Mouse (Mus musculus) forebrain, embryonic 15.5 days (tissue): Measurements from ENCODE around the gene 9530053A07Rik. TPM values are rescaled to one million over a fixed set of nuclear protein-coding genes. Genes with fewer than 3 reads are reported as not detected.
"Not testable (repeated sequence)": the region's sequence is repeated elsewhere in the genome, so short reads cannot be mapped to it uniquely, and the experiment has no call there.

Experiments
- ATAC-seq: fragments of 200-750 bp; cut with Nextera tagmentation; replicated peaks from 2 replicates; pipeline ENCODE4 v1.8.0; 2017; ENCODE audit warnings: mild to moderate bottlenecking, moderate TSS enrichment, moderate library complexity
- H3K27ac ChIP-seq: fragments of 300-500 bp; sonication (generic); replicated peaks from 2 replicates; pipeline ENCODE4 v1.5.1; 2015; ENCODE audit warnings: mild to moderate bottlenecking, inconsistent platforms
- H3K27me3 ChIP-seq: fragments of 300-500 bp; sonication (generic); 2 replicates; pipeline ENCODE4 v1.6.1; 2015; ENCODE audit warnings: inconsistent platforms
- H3K36me3 ChIP-seq: fragments of 300-500 bp; sonication (generic); 2 replicates; pipeline ENCODE4 v1.6.1; 2015; ENCODE audit warnings: mild to moderate bottlenecking, inconsistent platforms
- H3K4me1 ChIP-seq: fragments of 300-500 bp; sonication (generic); 2 replicates; pipeline ENCODE4 v1.6.1; 2015; ENCODE audit warnings: inconsistent platforms
- H3K4me2 ChIP-seq: fragments of 300-500 bp; sonication (generic); replicated peaks from 2 replicates; pipeline ENCODE4 v1.6.1; 2015; ENCODE audit warnings: mild to moderate bottlenecking, inconsistent platforms
- H3K4me3 ChIP-seq: fragments of 300-500 bp; sonication (generic); 2 replicates; pipeline ENCODE4 v1.5.1; 2015; ENCODE audit warnings: mild to moderate bottlenecking, inconsistent platforms
- H3K9ac ChIP-seq: fragments of 300-500 bp; sonication (generic); replicated peaks from 2 replicates; pipeline ENCODE4 v1.6.1; 2015; ENCODE audit warnings: mild to moderate bottlenecking, inconsistent platforms
- H3K9me3 ChIP-seq: fragments of 300-500 bp; sonication (generic); 2 replicates; pipeline ENCODE4 v1.6.1; 2016; ENCODE audit warnings: inconsistent platforms
- WGBS: fragments of 180-500 bp; shearing (Covaris S2); methylation state at CpG from one replicate; pipeline ENCODE4 v1.1.7; 2015; ENCODE audit warnings: mixed read lengths; 5-methylcytosine and 5-hydroxymethylcytosine counted together
- polyA plus RNA-seq: library from polyadenylated mRNA; unstranded; fragments of >200 nt; fragmentation: Nextera tagmentation; extraction: Ambion mirVana; gene quantifications from 2 replicates; pipeline ENCODE4 v1.2.1, GENCODE M21; 2015

9530053A07Rik gene
- polyA plus RNA-seq, result 0.08 and 0.11 TPM in 2 replicates

DNA sequence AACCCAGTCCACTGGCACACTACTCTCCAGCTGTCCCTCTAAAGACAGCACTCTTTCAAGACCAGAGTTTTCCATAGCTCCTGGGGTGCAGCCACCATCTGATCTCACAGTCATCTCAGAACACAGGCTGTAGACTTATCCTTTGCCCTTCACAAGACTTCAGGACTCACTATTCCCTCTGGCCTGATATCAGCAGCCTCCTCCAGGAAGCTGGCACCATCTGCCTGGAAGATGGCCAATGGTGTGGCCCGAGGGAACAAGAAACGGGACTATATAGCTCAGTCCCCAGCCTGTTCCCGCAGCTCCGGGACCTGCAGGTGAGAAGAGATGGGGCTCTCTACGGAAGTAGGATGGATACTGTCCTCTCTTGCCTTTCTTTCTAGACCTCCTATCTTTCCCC lies at the start of gene 9530053A07Rik:
Gene 9530053A07Rik, plus strand, starts transcription at position 301 of the 400 bp plus-strand sequence.
- no peaks in the 10 kb centered on the region for H3K36me3 ChIP-seq
- H3K4me1 ChIP-seq, result no peaks in the 10 kb centered on the region
- WGBS, result 86% methylated on average over 5 of the region's 5 CpGs
- no peak for ATAC-seq
- H3K27ac ChIP-seq, result no peak within 1 kb of the TSS
- no peaks in the 10 kb centered on the region for H3K27me3 ChIP-seq
- H3K9ac ChIP-seq, result no peak within 1 kb of the TSS
- no peak within 1 kb of the TSS for H3K4me2 ChIP-seq
- no peaks in the 10 kb centered on the region for H3K9me3 ChIP-seq
- H3K4me3 ChIP-seq, result no peak within 1 kb of the TSS

DNA sequence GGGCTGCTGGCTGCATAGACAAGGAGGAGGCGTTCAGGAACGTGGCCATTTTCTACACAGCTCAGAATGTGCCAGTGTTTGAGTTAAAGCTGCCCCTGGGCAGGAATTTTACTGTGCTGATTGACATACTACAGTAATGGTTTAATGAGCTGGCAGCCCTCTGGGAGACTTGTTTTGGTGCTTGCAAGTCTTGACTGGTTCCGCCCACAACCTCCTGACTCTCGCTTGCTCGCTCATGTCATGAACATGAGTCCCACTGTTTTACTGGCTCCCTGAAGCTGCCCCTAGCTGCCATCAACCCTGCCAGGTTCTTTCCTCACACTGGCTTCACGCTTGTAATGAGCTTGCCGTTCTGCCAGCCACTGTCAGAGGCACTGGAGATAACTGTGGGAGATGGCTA lies 45.1 kb upstream of the 9530053A07Rik start:
- Histone ChIP-seq H3K36me3 (no peaks in the 10 kb centered on the region), H3K27ac (no peak overlapping the region), H3K27me3 (no peaks in the 10 kb centered on the region), H3K9ac (no peak overlapping the region), H3K4me3 (no peak overlapping the region), H3K4me1 (no peaks in the 10 kb centered on the region), H3K4me2 (no peak overlapping the region), H3K9me3 (no peaks in the 10 kb centered on the region)
- ATAC-seq, result no peak
- 70% methylated on average over 7 of the region's 7 CpGs for WGBS

DNA sequence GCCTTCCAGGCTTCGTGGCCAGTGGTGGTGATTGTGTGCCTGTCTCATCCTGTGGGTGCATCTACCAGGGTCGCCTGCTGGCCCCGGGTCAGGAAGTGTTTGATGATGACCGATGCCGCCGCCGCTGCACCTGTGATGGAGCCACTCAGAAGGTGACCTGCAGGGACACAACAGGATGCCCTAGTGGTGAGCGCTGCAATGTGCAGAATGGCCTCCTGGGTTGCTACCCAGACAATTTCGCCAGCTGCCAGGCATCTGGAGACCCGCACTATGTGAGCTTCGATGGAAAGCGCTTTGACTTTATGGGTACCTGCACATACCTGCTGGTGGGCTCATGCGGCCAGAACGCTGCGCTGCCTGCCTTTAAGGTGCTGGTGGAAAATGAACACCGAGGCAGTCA lies 43.0 kb upstream of the 9530053A07Rik start:
- 86% methylated on average over 16 of the region's 16 CpGs for WGBS

DNA sequence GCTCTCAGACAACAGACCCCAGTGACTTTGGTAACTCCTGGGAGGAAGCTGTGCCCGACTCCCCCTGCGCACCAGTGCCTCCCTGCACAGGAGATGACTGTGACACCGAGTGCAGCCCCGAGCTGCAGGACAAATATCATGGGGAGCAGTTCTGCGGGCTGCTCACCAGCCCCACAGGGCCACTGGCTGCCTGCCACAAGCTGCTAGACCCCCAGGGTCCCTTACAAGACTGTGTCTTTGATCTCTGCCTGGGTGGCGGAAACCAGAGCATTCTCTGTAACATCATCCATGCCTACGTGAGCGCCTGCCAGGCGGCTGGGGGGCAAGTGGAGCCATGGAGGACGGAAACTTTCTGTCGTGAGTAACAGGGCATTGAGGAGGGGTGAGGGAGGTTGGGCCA lies 35.7 kb upstream of the 9530053A07Rik start:
- H3K9ac ChIP-seq, result no peak overlapping the region
- H3K4me3 ChIP-seq, result no peak overlapping the region
- H3K27ac ChIP-seq, result no peak overlapping the region
- no peak for ATAC-seq
- H3K4me2 ChIP-seq, result no peak overlapping the region
- no peaks in the 10 kb centered on the region for H3K36me3 ChIP-seq
- no peaks in the 10 kb centered on the region for H3K4me1 ChIP-seq
- H3K27me3 ChIP-seq, result no peaks in the 10 kb centered on the region
- 39% methylated on average over 11 of the region's 11 CpGs for WGBS
- no peaks in the 10 kb centered on the region for H3K9me3 ChIP-seq

More for the DNA sequence above, 43.0 kb upstream of the 9530053A07Rik start:
- no peak for ATAC-seq
- H3K36me3 ChIP-seq, result no peaks in the 10 kb centered on the region
- no peaks in the 10 kb centered on the region for H3K9me3 ChIP-seq
- no peak overlapping the region for H3K27ac ChIP-seq
- no peak overlapping the region for H3K4me2 ChIP-seq
- H3K27me3 ChIP-seq, result no peaks in the 10 kb centered on the region
- H3K4me3 ChIP-seq, result no peak overlapping the region
- no peak overlapping the region for H3K9ac ChIP-seq
- no peaks in the 10 kb centered on the region for H3K4me1 ChIP-seq

DNA sequence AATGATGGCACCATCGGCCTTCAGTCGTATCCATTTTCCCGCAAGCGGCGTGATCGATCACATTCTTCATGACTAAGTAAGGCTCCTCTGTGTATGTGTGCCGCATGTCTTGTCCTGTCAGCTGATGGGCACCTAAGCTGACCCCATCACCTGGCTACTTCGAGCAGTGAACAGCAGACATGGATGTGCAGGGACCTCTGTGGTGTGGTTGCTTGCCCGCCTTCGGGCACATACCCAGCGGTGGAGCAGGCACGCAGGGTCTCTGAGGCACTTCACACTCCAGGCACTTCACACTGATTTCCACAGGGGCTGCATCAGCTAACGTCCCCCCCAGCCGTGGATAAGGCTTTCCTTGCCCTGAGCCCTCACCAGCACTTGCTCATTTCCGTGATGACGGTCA lies 30.2 kb upstream of the 9530053A07Rik start:
- no peak overlapping the region for H3K4me2 ChIP-seq
- no peaks in the 10 kb centered on the region for H3K27me3 ChIP-seq
- 95% methylated on average over 16 of the region's 16 CpGs for WGBS
- no peak overlapping the region for H3K27ac ChIP-seq
- no peak for ATAC-seq
- no peak overlapping the region for H3K9ac ChIP-seq
- no peaks in the 10 kb centered on the region for H3K36me3 ChIP-seq
- H3K4me3 ChIP-seq, result no peak overlapping the region
- H3K4me1 ChIP-seq, result no peaks in the 10 kb centered on the region
- no peaks in the 10 kb centered on the region for H3K9me3 ChIP-seq

DNA sequence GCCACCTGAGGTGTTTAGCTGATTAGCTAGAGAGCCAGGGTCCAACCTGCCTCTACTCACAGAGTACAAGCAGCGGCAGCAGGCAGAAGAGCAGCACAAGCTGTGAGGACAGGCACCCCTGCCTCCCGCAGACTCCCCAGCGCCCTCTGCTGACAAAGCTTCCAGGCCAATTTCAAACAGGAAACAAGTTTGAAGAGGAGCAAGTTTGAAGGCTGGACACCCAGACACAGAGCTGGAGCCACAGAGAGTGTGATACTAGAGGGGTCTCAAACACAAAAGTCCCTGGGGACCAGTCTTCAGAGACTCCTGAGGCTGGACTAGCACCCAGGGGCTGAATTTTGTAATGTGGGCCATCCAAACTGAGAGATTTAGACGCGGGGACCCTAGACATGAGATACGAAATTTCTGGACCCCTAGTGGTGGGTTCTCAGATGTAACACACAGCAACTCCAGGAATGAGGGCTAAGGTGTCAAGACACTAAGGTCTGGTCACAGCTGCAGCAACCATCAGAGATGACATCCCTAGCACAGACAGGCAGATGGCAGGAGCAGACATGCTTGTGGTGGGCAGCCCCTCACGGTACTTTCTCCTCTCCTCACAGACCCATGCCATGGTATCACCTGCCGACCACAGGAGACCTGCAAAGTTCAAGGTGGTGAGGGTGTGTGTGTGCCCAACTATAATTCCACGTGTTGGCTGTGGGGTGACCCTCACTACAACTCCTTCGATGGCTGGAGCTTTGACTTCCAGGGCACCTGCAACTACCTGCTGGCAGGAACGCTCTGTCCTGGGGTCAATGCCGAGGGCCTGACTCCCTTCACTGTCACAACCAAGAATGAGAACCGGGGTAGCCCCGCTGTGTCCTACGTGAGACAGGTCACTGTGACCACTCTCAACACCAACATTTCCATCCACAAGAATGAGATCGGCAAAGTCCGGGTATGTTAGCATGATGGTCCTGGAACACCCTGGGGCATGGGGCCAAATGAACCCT lies 28.4 kb upstream of the 9530053A07Rik start:
- no peaks in the 10 kb centered on the region for H3K27me3 ChIP-seq
- H3K4me3 ChIP-seq, result no peak overlapping the region
- no peak for ATAC-seq
- no peak overlapping the region for H3K9ac ChIP-seq
- 68% methylated on average over 17 of the region's 17 CpGs for WGBS
- H3K9me3 ChIP-seq, result no peaks in the 10 kb centered on the region
- H3K36me3 ChIP-seq, result no peaks in the 10 kb centered on the region
- H3K4me1 ChIP-seq, result 0 out of 2 replicates have a peak, but pooled peaks cover 7% of the 10 kb centered on the region
- no peak overlapping the region for H3K27ac ChIP-seq
- H3K4me2 ChIP-seq, result no peak overlapping the region

DNA sequence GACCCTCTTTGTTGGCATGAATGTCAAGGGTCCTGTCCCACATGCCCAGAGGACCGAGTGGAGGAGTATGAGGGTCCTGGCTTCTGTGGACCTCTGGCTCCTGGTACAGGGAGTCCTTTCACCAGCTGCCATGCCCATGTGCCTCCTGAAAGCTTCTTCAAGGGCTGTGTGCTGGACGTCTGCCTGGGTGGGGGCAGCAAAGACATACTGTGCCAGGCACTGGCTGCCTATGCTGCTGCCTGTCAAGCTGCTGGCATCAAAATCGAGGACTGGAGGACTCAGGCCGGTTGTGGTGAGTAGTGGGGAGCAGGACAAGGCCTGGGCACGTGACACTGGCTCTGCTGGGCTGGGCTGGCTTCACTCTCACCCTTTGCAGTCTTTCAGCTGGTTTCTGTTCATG lies 26.3 kb upstream of the 9530053A07Rik start:
- not testable (repeated sequence) for H3K27ac ChIP-seq, H3K4me1 ChIP-seq, H3K9me3 ChIP-seq, H3K36me3 ChIP-seq, H3K4me2 ChIP-seq, ATAC-seq, H3K4me3 ChIP-seq, H3K9ac ChIP-seq, H3K27me3 ChIP-seq
- WGBS, result 42% methylated on average over 5 of the region's 5 CpGs

DNA sequence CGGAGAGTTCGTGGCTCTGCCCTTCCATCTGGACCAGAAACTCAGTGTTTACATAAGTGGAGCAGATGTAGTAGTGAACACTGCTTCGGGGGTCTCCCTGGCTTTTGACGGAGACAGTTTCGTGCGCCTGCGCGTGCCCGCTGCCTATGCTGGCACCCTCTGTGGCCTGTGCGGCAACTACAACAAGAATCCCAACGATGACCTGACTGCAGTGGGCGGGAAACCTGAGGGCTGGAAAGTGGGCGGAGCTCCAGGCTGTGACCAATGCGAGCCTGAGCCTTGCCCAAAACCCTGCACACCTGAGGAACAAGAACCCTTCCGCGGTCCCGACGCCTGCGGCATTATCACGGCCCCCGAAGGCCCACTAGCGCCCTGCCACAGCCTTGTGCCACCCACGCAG lies 24.6 kb upstream of the 9530053A07Rik start:
- peak overlapping the region; percentile 41 for H3K4me2 ChIP-seq
- peak; percentile 48; the same call in 1 of the 2 replicates for ATAC-seq
- no peaks in the 10 kb centered on the region for H3K36me3 ChIP-seq
- peak overlapping the region; percentile 30 for H3K9ac ChIP-seq
- 5% methylated on average over 23 of the region's 23 CpGs for WGBS
- peak overlapping the region; percentile 17 for H3K4me3 ChIP-seq
- H3K27me3 ChIP-seq, result no peaks in the 10 kb centered on the region
- no peaks in the 10 kb centered on the region for H3K9me3 ChIP-seq
- H3K27ac ChIP-seq, result no peak overlapping the region
- 0 out of 2 replicates have a peak, but pooled peaks cover 7% of the 10 kb centered on the region for H3K4me1 ChIP-seq

DNA sequence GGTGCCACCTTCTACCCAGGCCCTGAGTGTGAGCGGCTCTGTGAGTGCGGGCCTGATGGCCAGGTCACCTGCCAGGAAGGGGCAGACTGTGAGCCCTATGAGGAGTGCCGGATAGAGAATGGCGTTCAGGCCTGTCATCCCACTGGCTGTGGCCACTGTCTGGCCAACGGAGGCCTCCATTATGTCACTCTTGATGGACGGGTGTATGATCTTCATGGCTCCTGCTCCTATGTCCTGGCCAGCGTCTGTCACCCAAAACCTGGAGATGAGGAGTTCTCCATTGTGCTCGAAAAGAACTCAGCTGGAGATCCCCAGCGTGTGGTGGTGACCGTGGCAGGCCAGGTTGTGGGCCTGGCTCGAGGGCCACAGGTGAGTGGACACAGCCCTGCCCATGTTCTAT lies 23.0 kb upstream of the 9530053A07Rik start:
- 92% methylated on average over 11 of the region's 11 CpGs for WGBS
- H3K4me3 ChIP-seq, result no peak overlapping the region
- no peaks in the 10 kb centered on the region for H3K36me3 ChIP-seq
- H3K9me3 ChIP-seq, result no peaks in the 10 kb centered on the region
- no peak for ATAC-seq
- H3K9ac ChIP-seq, result no peak overlapping the region
- no peaks in the 10 kb centered on the region for H3K27me3 ChIP-seq
- H3K4me1 ChIP-seq, result 0 out of 2 replicates have a peak, but pooled peaks cover 7% of the 10 kb centered on the region
- no peak overlapping the region for H3K27ac ChIP-seq
- H3K4me2 ChIP-seq, result no peak overlapping the region

DNA sequence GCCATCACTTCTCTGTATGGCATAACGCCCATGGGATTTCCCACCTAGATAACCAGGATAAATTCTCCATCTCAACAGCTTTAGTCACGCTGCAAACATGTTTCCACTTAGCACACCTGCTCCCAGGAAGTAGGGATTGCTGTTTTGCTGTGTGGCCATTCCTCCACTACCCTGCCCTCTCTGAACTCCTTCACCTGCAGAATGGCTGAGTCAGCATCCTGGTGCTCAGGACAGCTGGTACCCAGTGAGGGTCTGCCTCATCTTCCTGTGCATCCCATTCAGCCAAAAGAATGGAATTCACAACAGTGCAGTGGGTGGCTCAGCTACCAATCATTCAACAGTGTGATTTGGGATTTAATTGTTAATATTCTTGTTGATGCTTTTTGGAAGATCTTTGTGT lies 14.6 kb upstream of the 9530053A07Rik start:
- no peak overlapping the region for H3K9ac ChIP-seq
- H3K27ac ChIP-seq, result no peak overlapping the region
- no peaks in the 10 kb centered on the region for H3K4me1 ChIP-seq
- H3K9me3 ChIP-seq, result no peaks in the 10 kb centered on the region
- no peak overlapping the region for H3K4me2 ChIP-seq
- no peak for ATAC-seq
- H3K4me3 ChIP-seq, result no peak overlapping the region
- 75% methylated on average over 2 of the region's 2 CpGs for WGBS
- no peaks in the 10 kb centered on the region for H3K36me3 ChIP-seq
- no peaks in the 10 kb centered on the region for H3K27me3 ChIP-seq

DNA sequence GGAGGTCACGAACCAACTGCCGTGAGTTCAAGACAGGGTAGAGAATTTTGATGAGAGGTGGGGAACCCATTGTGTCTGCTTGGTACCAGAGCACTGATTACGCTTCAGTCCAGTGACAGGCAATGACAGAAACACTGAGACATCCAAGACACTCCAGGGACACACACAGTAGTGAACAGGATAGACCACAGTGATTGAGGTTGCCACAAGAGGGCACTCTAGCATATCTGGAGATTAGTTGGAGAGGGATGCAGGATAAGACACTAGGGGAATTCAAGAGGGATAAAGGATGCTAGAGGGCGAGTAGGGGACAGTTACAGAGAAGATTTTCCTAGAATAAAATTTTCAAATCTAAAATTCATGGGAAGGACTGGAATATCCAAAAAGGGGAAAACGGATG lies 8.3 kb downstream of the 9530053A07Rik start:
- H3K4me3 ChIP-seq, result no peak overlapping the region
- H3K36me3 ChIP-seq, result no peaks in the 10 kb centered on the region
- no peak overlapping the region for H3K27ac ChIP-seq
- no peak for ATAC-seq
- H3K4me2 ChIP-seq, result no peak overlapping the region
- no peaks in the 10 kb centered on the region for H3K4me1 ChIP-seq
- H3K27me3 ChIP-seq, result no peaks in the 10 kb centered on the region
- H3K9me3 ChIP-seq, result no peaks in the 10 kb centered on the region
- 50% methylated on average over 5 of the region's 5 CpGs for WGBS
- H3K9ac ChIP-seq, result no peak overlapping the region

DNA sequence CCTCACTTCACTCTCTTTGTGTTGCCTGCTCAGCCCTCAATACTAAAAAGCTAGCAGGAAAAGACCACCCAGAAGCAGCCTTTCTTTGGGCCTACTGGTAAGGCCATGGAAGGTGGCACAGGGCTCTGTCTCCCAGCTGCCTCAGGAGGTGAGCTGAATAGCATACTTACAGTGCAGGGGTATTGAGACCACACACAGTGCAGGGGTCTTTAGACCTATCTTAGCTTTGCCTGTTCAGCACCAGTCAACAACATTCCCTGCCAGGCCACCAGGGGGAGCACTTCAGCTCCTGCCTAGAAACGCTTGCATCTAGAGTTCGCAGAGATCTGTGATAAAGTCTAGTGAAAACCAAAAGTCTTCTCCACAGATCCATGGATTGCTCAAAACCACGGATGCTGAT lies 19.0 kb downstream of the 9530053A07Rik start:
- no peaks in the 10 kb centered on the region for H3K4me1 ChIP-seq
- no peak overlapping the region for H3K4me2 ChIP-seq
- peak; percentile 55 for ATAC-seq
- H3K9me3 ChIP-seq, result no peaks in the 10 kb centered on the region
- H3K27ac ChIP-seq, result no peak overlapping the region
- 16% methylated on average over 3 of the region's 3 CpGs for WGBS
- H3K4me3 ChIP-seq, result no peak overlapping the region
- no peaks in the 10 kb centered on the region for H3K36me3 ChIP-seq
- no peak overlapping the region for H3K9ac ChIP-seq
- no peaks in the 10 kb centered on the region for H3K27me3 ChIP-seq
